Mouse (Mus musculus): ENCODE results near the gene Eif3l. TPM values are rescaled to one million over a fixed set of nuclear protein-coding genes. Genes with fewer than 3 reads are reported as not detected.

Gene Eif3l
- polyA plus RNA-seq, 1 experiment from 2014 or later: 96.7 TPM

DNA sequence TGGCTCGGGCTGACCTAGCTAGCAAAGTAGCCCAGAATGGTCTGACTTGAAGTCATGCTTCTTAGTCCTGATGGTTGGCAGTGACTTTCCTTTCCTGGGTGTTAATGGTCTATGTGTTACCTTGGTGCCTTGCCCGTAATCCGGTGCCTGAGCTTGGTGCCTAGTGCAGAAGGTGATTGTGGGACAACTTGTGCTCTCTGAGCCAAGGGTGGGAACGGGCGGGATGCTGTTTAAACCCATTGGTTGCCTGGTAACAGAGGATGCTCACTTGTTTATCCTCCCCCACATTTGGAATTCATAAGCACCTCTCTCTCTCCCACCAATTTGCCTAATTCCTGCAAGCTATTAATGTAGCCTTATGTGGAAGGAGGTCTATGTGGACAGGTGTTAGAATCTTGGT lies 20.5 kb downstream of the Eif3l start:
- peaks cover 41% of the 10 kb centered on the region for H3K36me3 ChIP-seq (ENCODE audit: inconsistent target)
- H3K4me3 ChIP-seq (ENCODE audit: inconsistent target): no peak overlapping the region
- no peaks in the 10 kb centered on the region; the same call in 1 of the 2 replicates for H3K79me2 ChIP-seq (ENCODE audit: inconsistent target)
- 100% methylated on average over 3 of the region's 5 CpGs for WGBS (ENCODE audit: missing documents)
- H3K27ac ChIP-seq: no peak overlapping the region

DNA sequence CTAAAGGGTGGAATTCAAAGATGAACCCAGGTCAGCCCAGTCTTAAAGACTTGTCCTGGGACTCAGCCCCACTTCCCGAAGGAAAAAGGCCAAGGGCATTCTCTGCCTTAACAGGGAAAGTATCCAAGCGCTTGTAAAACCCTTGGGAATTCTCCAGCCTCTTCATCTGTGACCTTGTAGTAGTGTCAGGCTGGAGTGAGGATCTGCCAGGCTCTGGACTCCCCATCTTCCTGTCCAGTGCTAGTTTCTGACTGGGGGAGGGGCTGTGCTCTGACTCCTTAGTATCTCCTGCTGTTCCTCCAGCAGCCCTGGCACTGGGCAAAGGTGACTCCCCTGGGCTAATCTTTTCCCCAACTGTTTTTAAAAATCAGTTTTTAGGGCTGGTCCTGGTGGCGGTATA lies 21.6 kb downstream of the Eif3l start:
- H3K36me3 ChIP-seq (ENCODE audit: inconsistent target): peaks cover 31% of the 10 kb centered on the region
- H3K79me2 ChIP-seq (ENCODE audit: inconsistent target): no peaks in the 10 kb centered on the region; the same call in 1 of the 2 replicates
- no peak overlapping the region for H3K4me3 ChIP-seq (ENCODE audit: inconsistent target)
- WGBS (ENCODE audit: missing documents): 90% methylated on average over 3 of the region's 3 CpGs
- H3K27ac ChIP-seq: no peak overlapping the region

DNA sequence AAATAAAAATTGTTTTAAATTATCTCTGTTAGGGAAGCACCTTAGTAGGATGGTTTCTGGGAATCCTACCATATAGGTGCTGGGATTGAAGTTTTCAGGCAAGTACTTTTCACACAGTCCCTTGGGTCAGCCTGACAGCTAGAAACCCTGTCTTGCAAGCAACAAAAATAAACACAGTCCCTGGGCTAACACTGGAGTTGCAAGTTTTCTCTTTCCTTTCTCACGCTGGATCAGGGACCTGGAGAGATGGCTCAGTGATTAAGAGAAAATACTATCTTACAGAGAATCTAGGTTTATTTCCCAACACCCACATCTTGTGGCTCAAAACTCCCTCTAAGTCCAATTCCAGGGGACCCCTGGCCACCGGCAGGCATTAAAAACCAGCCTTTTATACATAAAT lies 22.2 kb downstream of the Eif3l start:
- Histone ChIP-seq H3K36me3 (ENCODE audit: inconsistent target) (peaks cover 25% of the 10 kb centered on the region), H3K27ac (no peak overlapping the region), H3K79me2 (ENCODE audit: inconsistent target) (no peaks in the 10 kb centered on the region; the same call in 1 of the 2 replicates), H3K4me3 (ENCODE audit: inconsistent target) (no peak overlapping the region)
- WGBS (ENCODE audit: missing documents): 79% methylated on average over 2 of the region's 2 CpGs

DNA sequence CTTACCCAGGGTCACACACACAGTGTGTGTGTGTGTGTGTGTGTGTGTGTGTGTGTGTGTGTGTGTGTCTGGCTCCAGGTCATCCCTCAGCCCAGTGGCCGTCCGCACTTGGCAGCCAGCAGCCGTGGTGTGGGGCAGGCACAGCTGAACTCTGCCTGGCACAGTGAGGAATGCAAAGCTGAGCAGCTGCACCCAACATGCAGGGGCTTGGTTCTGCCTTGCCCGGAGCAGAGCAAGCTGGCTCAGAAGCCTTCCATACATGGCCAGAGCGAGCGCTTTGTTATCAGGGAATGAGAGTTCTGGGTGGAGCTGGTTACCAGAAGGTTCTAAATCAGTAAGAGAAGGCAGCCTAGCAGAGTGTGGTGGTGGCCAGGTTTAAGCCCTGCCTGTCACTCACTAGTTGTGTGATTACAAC lies 22.6 kb downstream of the Eif3l start:
- H3K36me3 ChIP-seq (ENCODE audit: inconsistent target): peaks cover 20% of the 10 kb centered on the region
- WGBS (ENCODE audit: missing documents): 70% methylated on average over 6 of the region's 6 CpGs
- no peak overlapping the region for H3K4me3 ChIP-seq (ENCODE audit: inconsistent target)
- H3K27ac ChIP-seq: no peak overlapping the region
- H3K79me2 ChIP-seq (ENCODE audit: inconsistent target): no peaks in the 10 kb centered on the region

DNA sequence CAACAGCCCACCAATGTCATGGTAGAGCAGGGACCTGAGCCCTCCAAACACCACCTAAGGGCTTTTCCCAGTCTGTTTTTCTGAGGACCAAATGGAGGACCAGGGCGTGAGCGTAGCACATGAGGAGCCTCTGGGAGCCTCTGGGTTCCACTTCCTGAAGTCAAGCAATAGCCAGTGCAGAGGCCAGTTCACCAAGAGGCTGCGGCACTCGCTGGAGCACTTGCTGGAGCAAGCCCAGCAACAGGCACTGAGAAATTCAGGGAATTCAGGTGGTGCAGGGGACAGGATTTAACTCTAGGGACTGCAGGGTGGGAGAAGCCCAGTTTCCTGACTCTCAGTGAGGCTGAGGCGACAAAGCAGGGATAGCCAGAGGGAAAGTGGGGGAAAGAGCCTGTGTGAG lies 23.2 kb downstream of the Eif3l start:
- 93% methylated on average over 5 of the region's 5 CpGs for WGBS (ENCODE audit: missing documents)
- H3K36me3 ChIP-seq (ENCODE audit: inconsistent target): peaks cover 14% of the 10 kb centered on the region
- no peak overlapping the region for H3K27ac ChIP-seq
- no peak overlapping the region for H3K4me3 ChIP-seq (ENCODE audit: inconsistent target)
- H3K79me2 ChIP-seq (ENCODE audit: inconsistent target): no peaks in the 10 kb centered on the region

DNA sequence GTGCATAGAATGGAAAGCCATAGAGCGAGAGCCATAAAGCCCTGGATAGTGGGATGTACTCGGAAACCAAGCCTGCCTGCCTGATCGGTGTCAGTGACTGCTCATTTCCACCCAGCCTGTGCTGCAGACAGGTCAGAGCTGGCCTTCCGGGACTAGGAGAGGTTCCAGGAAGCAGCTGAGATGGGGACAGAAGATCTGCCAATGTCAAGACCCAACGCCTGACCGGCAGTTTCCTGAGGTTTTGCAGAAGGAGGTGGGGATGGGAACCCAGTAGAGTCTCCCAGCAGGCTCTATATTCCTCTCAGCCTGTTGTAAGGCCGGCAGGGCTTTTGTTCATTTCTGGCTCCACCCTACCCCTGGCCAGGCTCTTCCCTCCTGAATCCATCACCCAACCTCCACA lies 23.9 kb downstream of the Eif3l start:
- Histone ChIP-seq H3K36me3 (ENCODE audit: inconsistent target) (peaks cover 8% of the 10 kb centered on the region), H3K4me3 (ENCODE audit: inconsistent target) (no peak overlapping the region), H3K79me2 (ENCODE audit: inconsistent target) (no peaks in the 10 kb centered on the region), H3K27ac (no peak overlapping the region)
- WGBS (ENCODE audit: missing documents): 32% methylated on average over 7 of the region's 7 CpGs

DNA sequence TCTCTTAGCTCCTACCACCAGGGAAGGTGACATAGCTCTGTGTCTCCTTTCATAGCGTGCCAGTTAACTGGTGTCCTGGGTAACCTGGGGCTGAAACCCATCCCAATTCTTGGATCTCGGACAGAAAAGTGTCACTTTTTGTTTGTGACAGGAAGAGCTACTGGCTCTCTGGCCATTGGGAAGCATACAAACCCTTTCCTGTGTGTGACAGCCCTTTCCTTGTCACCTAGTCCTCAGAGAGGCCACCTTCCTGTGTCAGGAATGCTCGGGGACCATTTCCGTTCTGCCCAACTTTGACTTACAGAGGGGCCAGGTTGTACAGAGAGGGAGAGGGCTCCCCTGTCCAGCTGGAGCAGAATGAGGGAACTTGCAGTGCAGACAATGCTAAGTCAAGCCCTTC lies 24.5 kb downstream of the Eif3l start:
- no peak overlapping the region for H3K27ac ChIP-seq
- H3K4me3 ChIP-seq (ENCODE audit: inconsistent target): no peak overlapping the region
- peaks cover 2% of the 10 kb centered on the region for H3K36me3 ChIP-seq (ENCODE audit: inconsistent target)
- no peaks in the 10 kb centered on the region for H3K79me2 ChIP-seq (ENCODE audit: inconsistent target)
- WGBS (ENCODE audit: missing documents): 64% methylated on average over 4 of the region's 4 CpGs

DNA sequence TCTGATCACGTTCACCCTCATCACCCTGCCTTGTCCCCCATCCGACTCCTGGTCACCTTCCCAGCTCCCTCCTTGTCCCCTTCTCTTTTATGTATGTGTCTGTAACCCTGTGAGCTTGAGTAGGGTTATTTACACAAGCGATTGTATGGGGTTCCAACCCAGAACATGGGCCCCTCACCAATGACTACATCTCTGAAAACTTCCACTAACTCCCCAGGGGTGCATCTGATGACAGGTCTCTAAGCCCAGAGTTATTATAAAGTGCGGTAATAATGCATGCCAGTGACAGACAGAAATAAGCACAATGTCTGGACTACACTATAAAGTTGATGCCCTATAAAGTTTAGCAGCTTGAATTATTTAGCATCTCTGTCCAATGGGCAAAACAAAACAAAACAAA lies 25.4 kb downstream of the Eif3l start:
- H3K4me3 ChIP-seq (ENCODE audit: inconsistent target): no peak overlapping the region
- no peaks in the 10 kb centered on the region for H3K36me3 ChIP-seq (ENCODE audit: inconsistent target)
- H3K27ac ChIP-seq: no peak overlapping the region
- WGBS (ENCODE audit: missing documents): 93% methylated on average over 4 of the region's 4 CpGs
- no peaks in the 10 kb centered on the region for H3K79me2 ChIP-seq (ENCODE audit: inconsistent target)

DNA sequence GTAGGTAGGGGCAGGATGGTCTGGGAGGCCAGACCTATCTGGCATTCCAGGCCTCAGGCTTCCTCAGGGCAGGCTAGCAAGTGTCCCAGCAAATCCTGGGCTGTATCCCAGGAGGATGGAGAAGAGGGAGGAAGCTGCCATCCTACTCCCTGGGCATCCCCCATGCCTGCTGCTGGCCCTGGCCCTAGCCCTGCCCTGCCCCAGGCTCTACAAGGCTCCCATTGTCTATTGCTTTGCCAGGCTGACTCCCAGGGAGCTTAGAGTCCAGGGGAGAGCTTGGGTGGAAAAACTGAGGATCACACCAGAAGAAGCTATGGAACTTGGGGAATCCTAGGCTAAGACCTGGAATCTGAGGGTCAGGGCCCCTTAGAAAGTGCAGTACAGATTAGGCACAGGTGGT lies 26.6 kb downstream of the Eif3l start:
- Histone ChIP-seq H3K36me3 (ENCODE audit: inconsistent target) (no peaks in the 10 kb centered on the region), H3K4me3 (ENCODE audit: inconsistent target) (no peak overlapping the region), H3K79me2 (ENCODE audit: inconsistent target) (no peaks in the 10 kb centered on the region), H3K27ac (no peak overlapping the region)

DNA sequence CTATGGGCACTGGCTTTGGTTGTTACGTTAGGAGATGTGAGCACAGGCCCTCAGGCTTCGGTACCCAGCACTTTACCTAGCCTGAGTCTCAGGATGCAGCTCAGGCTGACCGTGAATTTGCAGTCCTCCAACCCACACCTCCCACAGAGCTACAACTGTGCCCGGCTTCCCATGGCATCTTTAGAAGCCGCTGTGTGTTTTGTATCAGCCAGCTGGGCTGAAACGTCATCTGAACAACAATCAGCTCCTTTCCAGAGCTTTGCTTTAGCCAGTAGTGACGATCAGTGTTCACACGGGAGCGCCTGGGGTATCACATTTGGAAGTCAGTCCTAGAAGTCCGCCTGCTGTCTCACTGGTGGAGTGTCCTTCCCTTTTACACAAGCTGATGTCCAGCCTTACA lies 28.3 kb downstream of the Eif3l start:
- WGBS (ENCODE audit: missing documents): 90% methylated on average over 10 of the region's 10 CpGs
- Histone ChIP-seq H3K36me3 (ENCODE audit: inconsistent target) (no peaks in the 10 kb centered on the region), H3K79me2 (ENCODE audit: inconsistent target) (no peaks in the 10 kb centered on the region), H3K27ac (no peak overlapping the region), H3K4me3 (ENCODE audit: inconsistent target) (no peak overlapping the region)

DNA sequence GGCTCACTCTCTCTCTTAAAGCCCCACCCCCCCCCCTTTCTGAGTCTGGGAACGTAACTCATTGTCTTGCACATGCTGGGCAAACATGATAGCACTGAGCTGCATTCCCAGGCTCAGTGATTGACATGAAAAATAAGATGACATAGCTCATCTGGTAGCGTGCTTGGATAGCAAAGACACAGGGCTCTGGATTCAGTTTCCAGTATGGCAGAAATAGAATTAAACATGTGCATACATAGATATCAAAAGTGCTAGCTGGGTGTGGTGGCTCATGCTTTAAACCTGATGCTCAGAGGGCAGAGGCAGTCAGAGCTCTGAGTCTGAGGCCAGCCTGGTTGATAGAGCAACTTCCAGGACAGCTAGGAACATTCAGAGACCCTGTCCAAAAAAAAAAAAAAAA lies 30.8 kb downstream of the Eif3l start:
- Histone ChIP-seq H3K4me3 (ENCODE audit: inconsistent target) (no peak overlapping the region), H3K27ac (no peak overlapping the region), H3K36me3 (ENCODE audit: inconsistent target) (no peaks in the 10 kb centered on the region), H3K79me2 (ENCODE audit: inconsistent target) (peaks cover 11% of the 10 kb centered on the region; the same call in 1 of the 2 replicates)
- 83% methylated on average over 2 of the region's 2 CpGs for WGBS (ENCODE audit: missing documents)

DNA sequence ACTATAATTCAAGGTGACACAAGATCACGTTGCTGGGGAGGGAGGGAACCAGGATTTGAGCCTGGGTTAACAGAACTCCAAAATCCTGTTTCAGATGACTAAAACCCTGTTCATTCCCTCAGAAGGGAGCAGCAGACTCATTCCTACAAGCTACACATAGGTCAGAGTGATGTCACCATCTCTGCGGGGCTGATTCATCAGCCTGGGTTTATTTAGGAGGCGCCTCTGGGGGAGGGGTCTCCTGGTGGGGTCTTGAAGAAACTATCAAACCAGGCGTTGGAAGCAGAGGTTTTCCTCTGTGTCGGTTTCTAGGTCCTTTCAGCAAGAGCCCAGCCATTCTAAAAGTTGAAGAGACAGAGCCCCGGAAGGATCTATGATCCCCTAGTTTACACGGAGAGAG lies 33.0 kb downstream of the Eif3l start:
- no peak overlapping the region for H3K4me3 ChIP-seq (ENCODE audit: inconsistent target)
- H3K36me3 ChIP-seq (ENCODE audit: inconsistent target): no peaks in the 10 kb centered on the region; the same call in 1 of the 2 replicates
- H3K79me2 ChIP-seq (ENCODE audit: inconsistent target): peaks cover 21% of the 10 kb centered on the region; the same call in 1 of the 2 replicates
- WGBS (ENCODE audit: missing documents): 59% methylated on average over 7 of the region's 7 CpGs
- peak overlapping the region; percentile 55 for H3K27ac ChIP-seq

DNA sequence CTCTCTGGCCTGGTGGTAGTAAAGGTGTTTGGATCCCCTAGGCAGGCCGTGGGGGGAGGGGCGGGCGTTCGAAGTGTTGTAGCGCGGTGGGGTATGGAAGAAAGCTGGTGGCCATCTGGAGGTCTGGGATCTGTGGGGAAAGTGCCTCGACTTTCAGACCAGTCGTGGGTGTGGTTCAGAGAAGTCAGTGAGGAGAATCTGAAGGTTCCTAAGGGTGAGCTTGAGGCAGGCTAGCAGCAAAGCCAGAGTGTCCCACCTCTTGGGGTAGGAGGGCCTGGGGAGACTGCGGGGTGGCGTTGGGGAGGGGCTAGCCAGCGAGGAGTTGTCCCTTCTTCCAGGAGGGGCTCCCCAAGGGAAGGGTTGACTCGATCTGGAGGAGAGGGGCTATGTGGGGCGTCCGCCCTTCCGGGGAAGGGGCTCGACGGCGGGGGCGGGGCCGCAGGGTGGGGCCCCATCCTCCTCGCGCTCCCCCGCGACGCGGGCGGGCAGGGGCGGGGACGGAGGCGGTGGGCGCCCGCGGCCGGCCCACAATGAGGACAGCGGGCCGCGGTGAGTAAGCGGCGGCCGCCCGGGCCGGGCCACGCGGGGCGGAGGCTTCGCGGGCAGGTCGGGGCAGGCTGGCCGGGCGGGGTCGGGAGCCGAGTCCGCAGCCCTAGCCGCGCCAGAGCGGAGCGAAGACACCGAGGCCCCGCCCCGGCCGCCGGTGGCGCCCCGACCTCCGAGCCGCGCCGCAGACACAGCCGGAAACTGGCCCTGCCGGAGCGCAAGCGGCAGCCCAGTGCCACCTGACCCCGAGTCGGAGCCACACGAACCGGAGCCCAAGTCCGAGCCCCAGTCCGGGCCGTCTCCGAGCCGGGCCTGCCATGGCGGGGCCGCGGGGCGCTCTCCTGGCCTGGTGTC lies 33.7 kb downstream of the Eif3l start, which contains the start of gene Micall1:
Gene Micall1, plus strand, starts transcription at position 478 of the 900 bp plus-strand sequence.
- Histone ChIP-seq H3K27ac (peak within 1 kb of the TSS; percentile 55), H3K79me2 (ENCODE audit: inconsistent target) (peaks cover 21% of the 10 kb centered on the region; the same call in 1 of the 2 replicates), H3K4me3 (ENCODE audit: inconsistent target) (peak within 1 kb of the TSS; percentile 52), H3K36me3 (ENCODE audit: inconsistent target) (no peaks in the 10 kb centered on the region; the same call in 1 of the 2 replicates)
- WGBS (ENCODE audit: missing documents): 1% methylated on average over 79 of the region's 85 CpGs

DNA sequence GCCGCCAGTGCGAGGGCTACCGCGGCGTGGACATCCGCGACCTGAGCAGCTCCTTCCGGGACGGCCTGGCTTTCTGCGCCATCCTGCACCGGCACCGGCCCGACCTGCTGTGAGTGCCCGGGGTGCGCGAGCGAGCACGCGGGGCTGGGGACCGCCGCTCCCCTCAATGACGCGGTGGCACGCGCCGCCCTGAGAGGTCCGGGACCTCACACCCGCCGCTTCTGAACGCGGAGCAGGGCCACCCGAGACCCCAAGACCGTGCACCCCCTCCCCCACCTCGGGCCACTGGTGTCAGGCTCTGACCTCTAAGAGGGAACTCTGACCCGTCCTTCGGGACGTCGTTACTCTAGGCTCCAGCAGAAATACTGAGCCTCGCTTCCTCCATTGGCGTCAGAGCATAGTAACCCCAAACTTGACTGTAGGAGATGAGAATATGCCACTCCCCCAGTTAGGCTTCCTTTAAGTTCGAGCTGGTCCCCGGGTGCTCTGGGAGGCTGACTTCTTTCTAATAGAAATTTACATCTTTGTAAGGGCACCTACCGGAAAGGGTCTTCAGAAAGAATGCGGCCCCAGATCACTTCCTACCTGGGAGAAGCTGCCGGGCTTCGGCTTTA lies 34.4 kb downstream of the Eif3l start:
- H3K4me3 ChIP-seq (ENCODE audit: inconsistent target): peak overlapping the region; percentile 52
- H3K27ac ChIP-seq: 0 out of 2 replicates have a peak overlapping the region, but pooled peaks have one; percentile 12
- 0% methylated on average over 46 of the region's 46 CpGs for WGBS (ENCODE audit: missing documents)
- no peaks in the 10 kb centered on the region; the same call in 1 of the 2 replicates for H3K36me3 ChIP-seq (ENCODE audit: inconsistent target)
- H3K79me2 ChIP-seq (ENCODE audit: inconsistent target): peaks cover 21% of the 10 kb centered on the region; the same call in 1 of the 2 replicates

DNA sequence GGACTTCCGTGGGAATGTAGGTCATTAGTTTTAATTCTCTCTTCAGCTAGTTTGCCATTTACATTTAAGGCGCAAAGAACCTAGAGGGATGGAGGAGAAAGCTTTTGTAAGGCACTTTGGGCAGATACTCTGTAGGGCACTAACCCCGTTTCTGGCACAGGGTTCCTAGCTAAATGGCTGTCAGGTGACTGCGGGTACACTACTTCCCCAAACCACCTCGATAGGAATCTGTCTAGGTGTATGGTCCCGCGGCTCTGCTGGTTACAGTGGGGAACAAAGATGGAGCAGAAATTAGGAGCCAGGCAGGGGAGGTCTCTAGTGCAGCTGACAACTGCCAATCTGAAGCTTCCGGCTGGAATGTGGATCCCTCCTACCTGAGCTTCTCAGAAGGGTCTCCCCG lies 35.1 kb downstream of the Eif3l start:
- Histone ChIP-seq H3K36me3 (ENCODE audit: inconsistent target) (peaks cover 5% of the 10 kb centered on the region; the same call in 1 of the 2 replicates), H3K4me3 (ENCODE audit: inconsistent target) (peak overlapping the region; percentile 52), H3K79me2 (ENCODE audit: inconsistent target) (peaks cover 21% of the 10 kb centered on the region; the same call in 1 of the 2 replicates), H3K27ac (no peak overlapping the region)
- WGBS (ENCODE audit: missing documents): 10% methylated on average over 9 of the region's 9 CpGs
